Mouse (Mus musculus): ENCODE results near the gene Olfr294. TPM values are rescaled to one million over a fixed set of nuclear protein-coding genes. Genes with fewer than 3 reads are reported as not detected.

The Olfr294 gene
- polyA plus RNA-seq (2015; fragmentation: Nextera tagmentation; extraction: Ambion mirVana), result not detected in 2 replicates

- ATAC-seq (replicated peaks; ENCODE audit: low FRiP score, low read depth), result no peak
- WGBS, result 61% methylated on average over 2 of the region's 2 CpGs
- no peak for TF ChIP-seq CTCF (IDR thresholded peaks at IDR 0.05; ENCODE audit: low read depth)
Measured at GRCm38 (mm10) chr7:86616543-86616942, at the start of gene Olfr294. Olfr294 (minus strand) TSS chr7:86616643.

DNA sequence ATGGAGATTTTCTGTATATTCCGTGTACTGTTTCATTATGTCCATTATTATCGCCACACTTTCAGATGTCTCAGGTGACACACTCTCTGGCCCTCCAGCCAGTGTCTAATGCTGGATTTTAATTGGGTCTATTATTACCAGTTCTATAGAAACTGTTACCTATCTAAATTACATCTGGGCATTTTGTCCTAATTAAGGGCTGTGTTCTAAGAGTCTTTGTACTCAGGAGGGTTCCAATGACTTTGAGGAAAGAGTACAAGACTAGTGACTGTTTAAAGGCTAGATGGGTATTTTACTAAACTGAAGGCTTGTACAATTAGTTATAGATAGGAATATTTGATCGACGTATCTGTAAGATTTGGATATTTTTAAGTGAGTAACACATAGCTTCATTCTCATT is 32.3 kb upstream of the Olfr294 start, which contains the start of gene Olfr293:
Gene Olfr293 (plus strand): TSS at position 301 of the 400 bp plus-strand sequence.
- Histone ChIP-seq H3K27me3 (ENCODE audit: insufficient read depth, low read length) (no peaks in the 10 kb centered on the region), H3K4me3 (replicated peaks; ENCODE audit: low read depth, low read length) (no peak within 1 kb of the TSS), H3K9me3 (replicated peaks; ENCODE audit: low read length) (no peaks in the 10 kb centered on the region), H3K9ac (ENCODE audit: low read depth, low read length) (no peak within 1 kb of the TSS), H3K36me3 (ENCODE audit: insufficient read depth, low read length) (no peaks in the 10 kb centered on the region), H3K27ac (no peak within 1 kb of the TSS), H3K4me2 (ENCODE audit: low read length) (no peak within 1 kb of the TSS), H3K4me1 (replicated peaks; ENCODE audit: insufficient read depth, low read length) (no peaks in the 10 kb centered on the region)
- WGBS, result 92% methylated on average over 4 of the region's 4 CpGs
- ATAC-seq (replicated peaks; ENCODE audit: low FRiP score, low read depth) (no peak), DNase-seq (ENCODE audit: low spot score) (no peak)
- no peak for TF ChIP-seq CTCF (IDR thresholded peaks at IDR 0.05; ENCODE audit: low read depth)

More at GRCm38 (mm10) chr7:86616543-86616942, at the start of gene Olfr294:
- no peak within 1 kb of the TSS for H3K27ac ChIP-seq
- no peak for DNase-seq (ENCODE audit: low spot score)
- H3K36me3 ChIP-seq (ENCODE audit: insufficient read depth, low read length), result no peaks in the 10 kb centered on the region
- H3K4me1 ChIP-seq (replicated peaks; ENCODE audit: insufficient read depth, low read length), result no peaks in the 10 kb centered on the region
- no peak within 1 kb of the TSS for H3K4me3 ChIP-seq (replicated peaks; ENCODE audit: low read depth, low read length)
- no peak within 1 kb of the TSS for H3K9ac ChIP-seq (ENCODE audit: low read depth, low read length)
- H3K9me3 ChIP-seq (replicated peaks; ENCODE audit: low read length), result no peaks in the 10 kb centered on the region
- no peak within 1 kb of the TSS for H3K4me2 ChIP-seq (ENCODE audit: low read length)
- no peaks in the 10 kb centered on the region for H3K27me3 ChIP-seq (ENCODE audit: insufficient read depth, low read length)

GRCm38 (mm10) chr7:86583562-86583961 is 32.9 kb downstream of the Olfr294 start, which contains the start of gene Olfr295:
Olfr295 (plus strand) TSS chr7:86583862.
- ATAC-seq (replicated peaks; ENCODE audit: low FRiP score, low read depth) (no peak), DNase-seq (ENCODE audit: low spot score) (no peak)
- Histone ChIP-seq H3K9me3 (replicated peaks; ENCODE audit: low read length) (no peaks in the 10 kb centered on the region), H3K27me3 (ENCODE audit: insufficient read depth, low read length) (no peaks in the 10 kb centered on the region), H3K4me1 (replicated peaks; ENCODE audit: insufficient read depth, low read length) (no peaks in the 10 kb centered on the region), H3K4me2 (ENCODE audit: low read length) (no peak within 1 kb of the TSS), H3K9ac (ENCODE audit: low read depth, low read length) (no peak within 1 kb of the TSS), H3K4me3 (replicated peaks; ENCODE audit: low read depth, low read length) (no peak within 1 kb of the TSS), H3K36me3 (ENCODE audit: insufficient read depth, low read length) (no peaks in the 10 kb centered on the region), H3K27ac (no peak within 1 kb of the TSS)
- WGBS, result 84% methylated on average over 2 of the region's 2 CpGs
- TF ChIP-seq CTCF (IDR thresholded peaks at IDR 0.05; ENCODE audit: low read depth), result no peak

Other genes with a start within 250 kb of the Olfr294 start
- gene Olfr305, start 249.7 kb downstream of the Olfr294 start, polyA plus RNA-seq (2015; fragmentation: Nextera tagmentation; extraction: Ambion mirVana), result not detected in 2 replicates
- gene Olfr304, start 230.0 kb downstream of the Olfr294 start, polyA plus RNA-seq (2015; fragmentation: Nextera tagmentation; extraction: Ambion mirVana), result not detected in 2 replicates
- gene Olfr303, start 218.9 kb downstream of the Olfr294 start, polyA plus RNA-seq (2015; fragmentation: Nextera tagmentation; extraction: Ambion mirVana), result not detected in 2 replicates
- gene Olfr301, start 212.8 kb downstream of the Olfr294 start, polyA plus RNA-seq (2015; fragmentation: Nextera tagmentation; extraction: Ambion mirVana), result not detected in 2 replicates
- gene Olfr299, start 156.7 kb downstream of the Olfr294 start, polyA plus RNA-seq (2015; fragmentation: Nextera tagmentation; extraction: Ambion mirVana), result not detected in 2 replicates
- not detected in 2 replicates for gene Olfr298, start 124.2 kb downstream of the Olfr294 start, polyA plus RNA-seq (2015; fragmentation: Nextera tagmentation; extraction: Ambion mirVana)
- not detected in 2 replicates for gene Olfr297, start 96.7 kb downstream of the Olfr294 start, polyA plus RNA-seq (2015; fragmentation: Nextera tagmentation; extraction: Ambion mirVana)
- gene Olfr295, start 32.8 kb downstream of the Olfr294 start, polyA plus RNA-seq (2015; fragmentation: Nextera tagmentation; extraction: Ambion mirVana), result not detected in 2 replicates
- gene Olfr293, start 32.4 kb upstream of the Olfr294 start, polyA plus RNA-seq (2015; fragmentation: Nextera tagmentation; extraction: Ambion mirVana), result not detected in 2 replicates
- not detected in 2 replicates for gene Olfr292, start 71.7 kb upstream of the Olfr294 start, polyA plus RNA-seq (2015; fragmentation: Nextera tagmentation; extraction: Ambion mirVana)
- 0.33 and 0.68 TPM in 2 replicates for gene Folh1, start 159.3 kb upstream of the Olfr294 start, polyA plus RNA-seq (2015; fragmentation: Nextera tagmentation; extraction: Ambion mirVana)
- gene Vmn2r77, start 178.4 kb upstream of the Olfr294 start, polyA plus RNA-seq (2015; fragmentation: Nextera tagmentation; extraction: Ambion mirVana), result not detected in 2 replicates

Measured in kidney, postnatal 0 days (tissue).